Mouse (Mus musculus): ENCODE measurements at regions not wholly inside any gene's neighbourhood (a gene's known extent, or its start where the extent isn't known, plus 50 kb on each side); places are given as distances from the start of the nearest gene placed in this dataset.

- TF ChIP-seq POLR2A (IDR thresholded peaks at IDR 0.05; ENCODE audit: borderline replicate concordance, extremely low read depth, low read depth, low read length) (no peak), CTCF (IDR thresholded peaks at IDR 0.05; ENCODE audit: insufficient read depth, low read length) (no peak)
These were observed 950.9 kb downstream of the 5730522E02Rik start for GRCm38 (mm10) chr11:25259691-25260090.
